Mouse (Mus musculus): ENCODE results near the gene Mocs1.

GRCm38 (mm10) chr17:49472626-49473025, 44.5 kb downstream of the Mocs1 start:
- no peak for TF ChIP-seq CTCF (IDR thresholded peaks at IDR 0.05; ENCODE audit: borderline replicate concordance, control insufficient read depth, extremely low read depth, insufficient read depth, low read length, poor library complexity)
- no peak for TF ChIP-seq POLR2A (IDR thresholded peaks at IDR 0.05; ENCODE audit: control insufficient read depth, extremely low read depth, insufficient read depth, low read length, poor library complexity)
